Mouse (Mus musculus) ES-E14 (cell line): ENCODE data around the gene Efcab10.

ENCODE experiments used
- HCFC1 ChIP-seq: IDR thresholded peaks from 2 replicates; pipeline ENCODE4 v1.6.1; 2012; ENCODE audit warnings: low read length, inconsistent platforms, borderline replicate concordance; ENCODE audit not compliant: insufficient read depth
- MAFK ChIP-seq: IDR thresholded peaks from 2 replicates; pipeline ENCODE4 v1.6.1; 2014; ENCODE audit warnings: mild to moderate bottlenecking, low read depth, low read length, inconsistent platforms; ENCODE audit not compliant: insufficient read depth
- ZNF384 ChIP-seq: IDR thresholded peaks from 2 replicates; pipeline ENCODE4 v1.6.1; 2012; ENCODE audit warnings: low read depth, low read length, inconsistent platforms

GRCm38 (mm10) chr12:33360729-33361128 lies 33.9 kb upstream of the Efcab10 start:
- TF ChIP-seq MAFK (no peak), HCFC1 (no peak), ZNF384 (no peak)
